Mouse (Mus musculus) kidney, embryonic 15.5 days (tissue): ENCODE data around the gene A730049H05Rik. TPM values are rescaled to one million over a fixed set of nuclear protein-coding genes. Genes with fewer than 3 reads are reported as not detected.

Experiments used
- ATAC-seq: fragments of 200-750 bp; cut with Nextera tagmentation; replicated peaks from 2 replicates; pipeline ENCODE4 v1.8.0; 2017; ENCODE audit warnings: moderate TSS enrichment; ENCODE audit not compliant: low FRiP score
- H3K27ac ChIP-seq: fragments of 300-500 bp; sonication (generic); 2 replicates; pipeline ENCODE4 v1.5.1; 2015; ENCODE audit warnings: mild to moderate bottlenecking, inconsistent platforms
- H3K27me3 ChIP-seq: fragments of 300-500 bp; sonication (generic); 2 replicates; pipeline ENCODE4 v1.6.1; 2015; ENCODE audit warnings: inconsistent platforms
- H3K36me3 ChIP-seq: fragments of 300-500 bp; sonication (generic); 2 replicates; pipeline ENCODE4 v1.6.1; 2015; ENCODE audit warnings: inconsistent platforms
- H3K4me1 ChIP-seq: fragments of 300-500 bp; sonication (generic); 2 replicates; pipeline ENCODE4 v1.6.1; 2015; ENCODE audit warnings: inconsistent platforms
- H3K4me2 ChIP-seq: fragments of 300-500 bp; sonication (generic); 2 replicates; pipeline ENCODE4 v1.6.1; 2015; ENCODE audit warnings: moderate library complexity, mild to moderate bottlenecking, inconsistent platforms
- H3K4me3 ChIP-seq: fragments of 300-500 bp; sonication (generic); replicated peaks from 2 replicates; pipeline ENCODE4 v1.5.1; 2015; ENCODE audit warnings: mild to moderate bottlenecking, inconsistent platforms
- H3K9ac ChIP-seq: fragments of 300-500 bp; sonication (generic); 2 replicates; pipeline ENCODE4 v1.6.1; 2015; ENCODE audit warnings: mild to moderate bottlenecking, inconsistent platforms
- H3K9me3 ChIP-seq: fragments of 300-500 bp; sonication (generic); replicated peaks from 2 replicates; pipeline ENCODE4 v1.6.1; 2016; ENCODE audit warnings: inconsistent platforms
- WGBS: fragments of 180-500 bp; shearing (Covaris S2); methylation state at CpG from one replicate; pipeline ENCODE4 v1.1.7; 2015; ENCODE audit warnings: mixed read lengths; 5-methylcytosine and 5-hydroxymethylcytosine counted together
- polyA plus RNA-seq: library from polyadenylated mRNA; unstranded; fragments of >200 nt; fragmentation: Nextera tagmentation; extraction: Ambion mirVana; gene quantifications from 2 replicates; pipeline ENCODE4 v1.2.1, GENCODE M21; 2015

A730049H05Rik gene
- polyA plus RNA-seq, 1 experiment from 2014 or later: 1.9 TPM

- Histone ChIP-seq H3K4me2 (no peak within 1 kb of the TSS), H3K9ac (no peak within 1 kb of the TSS), H3K27me3 (no peaks in the 10 kb centered on the region), H3K4me1 (peaks cover 28% of the 10 kb centered on the region), H3K36me3 (peaks cover 67% of the 10 kb centered on the region), H3K27ac (peak within 1 kb of the TSS; percentile 88), H3K4me3 (no peak within 1 kb of the TSS), H3K9me3 (no peaks in the 10 kb centered on the region)
- 53% methylated on average over 4 of the region's 4 CpGs for WGBS
- peak; percentile 79 for ATAC-seq
Measured at GRCm38 (mm10) chr6:92869089-92869581, 52.9 kb downstream of the A730049H05Rik start, which contains the start of gene Gm15737. TSS of gene Gm15737 (plus strand) at chr6:92869357.

DNA sequence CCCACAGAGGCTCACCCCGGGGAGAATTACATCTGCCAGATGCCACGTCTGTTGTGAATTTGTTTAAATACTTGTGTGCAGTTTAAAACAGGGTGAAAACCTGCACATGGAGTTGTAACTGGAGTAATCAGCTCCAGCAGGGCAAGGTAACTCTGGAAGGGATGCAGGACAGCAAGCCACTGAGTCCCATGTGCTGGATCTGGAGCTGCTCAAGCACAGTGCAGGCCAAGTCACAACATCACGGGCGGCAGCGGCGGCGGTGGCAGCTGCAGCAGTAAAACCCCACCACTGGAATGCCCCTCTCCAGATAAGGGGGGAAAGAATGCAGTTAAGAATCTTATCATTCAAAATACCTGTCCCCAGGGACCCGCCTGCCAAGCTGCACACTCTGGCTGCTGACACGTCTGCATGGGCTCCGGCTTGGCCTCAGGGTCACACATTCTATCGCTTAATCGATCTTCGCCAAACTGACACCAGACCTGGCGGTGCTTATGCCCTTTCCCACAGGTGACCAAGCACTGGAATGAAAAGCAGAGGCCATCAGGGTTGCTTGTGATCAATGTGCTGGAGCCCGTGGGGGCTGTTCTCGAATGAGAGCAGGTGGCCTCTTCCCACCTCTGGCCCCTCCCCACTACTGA is 53.4 kb downstream of the A730049H05Rik start:
- Histone ChIP-seq H3K4me2 (no peak overlapping the region), H3K4me3 (no peak overlapping the region), H3K9me3 (no peaks in the 10 kb centered on the region), H3K27ac (peak overlapping the region; percentile 88), H3K9ac (no peak overlapping the region), H3K27me3 (no peaks in the 10 kb centered on the region), H3K4me1 (peaks cover 28% of the 10 kb centered on the region), H3K36me3 (peaks cover 65% of the 10 kb centered on the region)
- peak; percentile 69; the same call in 1 of the 2 replicates for ATAC-seq
- WGBS: 53% methylated on average over 16 of the region's 16 CpGs

GRCm38 (mm10) chr6:92871813-92872212 is 55.5 kb downstream of the A730049H05Rik start:
- no peaks in the 10 kb centered on the region for H3K9me3 ChIP-seq
- peaks cover 28% of the 10 kb centered on the region for H3K4me1 ChIP-seq
- peak overlapping the region; percentile 45; the same call in 1 of the 2 replicates for H3K27ac ChIP-seq
- no peak overlapping the region for H3K4me3 ChIP-seq
- no peak overlapping the region for H3K4me2 ChIP-seq
- H3K36me3 ChIP-seq: peaks cover 75% of the 10 kb centered on the region
- no peaks in the 10 kb centered on the region for H3K27me3 ChIP-seq
- peak; percentile 20; the same call in 1 of the 2 replicates for ATAC-seq
- 36% methylated on average over 4 of the region's 4 CpGs for WGBS
- H3K9ac ChIP-seq: no peak overlapping the region

DNA sequence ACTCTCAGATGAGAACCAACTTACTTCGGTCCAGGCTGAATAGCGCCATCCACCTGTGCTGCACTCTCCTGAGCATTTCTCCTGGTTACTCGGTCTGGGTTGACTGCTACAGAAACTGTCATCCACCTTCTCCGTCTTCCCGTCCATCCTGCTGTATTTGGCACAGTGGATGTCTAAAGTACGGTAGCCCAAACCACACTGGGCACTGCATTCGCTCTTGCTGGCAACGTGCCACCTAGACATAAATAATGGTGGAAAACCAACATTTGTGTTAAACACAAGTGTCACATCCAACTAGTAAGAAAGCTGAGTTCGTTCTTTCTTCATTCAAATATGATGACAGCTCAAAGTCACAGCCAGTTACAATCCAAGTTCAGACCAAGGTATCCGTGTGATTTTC is 56.5 kb downstream of the A730049H05Rik start:
- no peak for ATAC-seq
- Histone ChIP-seq H3K9me3 (no peaks in the 10 kb centered on the region), H3K4me3 (no peak overlapping the region), H3K4me1 (peaks cover 28% of the 10 kb centered on the region), H3K27me3 (no peaks in the 10 kb centered on the region), H3K36me3 (peaks cover 81% of the 10 kb centered on the region), H3K4me2 (no peak overlapping the region), H3K9ac (no peak overlapping the region), H3K27ac (no peak overlapping the region)
- WGBS: 74% methylated on average over 10 of the region's 10 CpGs

DNA sequence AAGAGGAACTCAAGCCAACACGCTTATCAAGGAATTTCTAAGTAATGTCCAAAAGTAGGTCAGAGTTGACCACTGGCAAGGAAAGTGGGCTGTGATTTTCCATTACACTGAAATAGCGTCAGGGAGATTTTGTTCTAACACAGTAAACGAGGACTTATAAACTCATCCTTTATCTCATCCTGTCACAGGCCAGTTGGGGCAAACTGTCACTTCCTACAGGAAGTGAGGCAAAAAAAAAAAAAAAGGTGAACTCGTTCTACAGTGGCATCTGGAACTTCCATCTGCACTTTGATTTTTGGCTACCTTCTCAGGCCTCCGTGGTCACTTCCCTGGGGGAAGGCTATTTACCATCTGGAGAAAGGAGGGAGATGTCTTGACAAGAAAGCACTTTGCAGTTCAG is 58.6 kb downstream of the A730049H05Rik start:
- Histone ChIP-seq H3K4me1 (peaks cover 30% of the 10 kb centered on the region), H3K36me3 (peaks cover 87% of the 10 kb centered on the region), H3K27me3 (no peaks in the 10 kb centered on the region), H3K9me3 (no peaks in the 10 kb centered on the region), H3K4me2 (no peak overlapping the region), H3K27ac (no peak overlapping the region), H3K4me3 (no peak overlapping the region), H3K9ac (no peak overlapping the region)
- no peak for ATAC-seq
- WGBS: 61% methylated on average over 5 of the region's 5 CpGs

- Histone ChIP-seq H3K27me3 (no peaks in the 10 kb centered on the region), H3K36me3 (peaks cover 87% of the 10 kb centered on the region), H3K4me1 (peaks cover 30% of the 10 kb centered on the region), H3K9ac (no peak overlapping the region), H3K27ac (no peak overlapping the region), H3K4me2 (no peak overlapping the region), H3K9me3 (no peaks in the 10 kb centered on the region), H3K4me3 (no peak overlapping the region)
- WGBS: 94% methylated on average over 2 of the region's 2 CpGs
- no peak for ATAC-seq
Measured at GRCm38 (mm10) chr6:92875340-92875739, 59.1 kb downstream of the A730049H05Rik start.

DNA sequence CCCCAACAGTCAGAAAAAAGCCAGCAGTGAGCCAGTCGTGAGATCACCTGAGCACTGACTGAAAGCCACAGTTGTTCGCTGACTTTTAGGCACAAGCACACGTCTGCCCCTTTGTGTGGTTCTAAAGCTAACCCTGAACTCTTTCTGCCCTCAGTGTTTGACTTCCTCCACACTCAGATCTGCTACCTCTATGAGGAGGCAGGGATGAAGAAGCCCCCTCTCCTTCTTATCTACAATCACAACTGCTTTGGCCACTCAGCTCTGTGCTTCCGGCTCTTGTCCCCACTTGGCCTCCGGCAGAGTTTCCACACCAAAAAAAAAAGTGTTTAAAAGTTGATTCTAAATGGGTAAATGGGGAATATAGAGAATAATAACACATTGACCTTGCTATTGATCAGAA is 59.8 kb downstream of the A730049H05Rik start:
- 67% methylated on average over 5 of the region's 5 CpGs for WGBS
- no peak overlapping the region for H3K4me3 ChIP-seq
- ATAC-seq: no peak
- no peak overlapping the region for H3K9ac ChIP-seq
- H3K9me3 ChIP-seq: no peaks in the 10 kb centered on the region
- no peaks in the 10 kb centered on the region for H3K27me3 ChIP-seq
- H3K36me3 ChIP-seq: peaks cover 89% of the 10 kb centered on the region
- H3K27ac ChIP-seq: no peak overlapping the region
- H3K4me2 ChIP-seq: no peak overlapping the region
- peaks cover 34% of the 10 kb centered on the region for H3K4me1 ChIP-seq

- peaks cover 89% of the 10 kb centered on the region for H3K36me3 ChIP-seq
- peaks cover 24% of the 10 kb centered on the region for H3K4me1 ChIP-seq
- H3K9ac ChIP-seq: no peak overlapping the region
- no peak overlapping the region for H3K27ac ChIP-seq
- WGBS: 96% methylated on average over 4 of the region's 4 CpGs
- no peak for ATAC-seq
- H3K4me3 ChIP-seq: no peak overlapping the region
- no peaks in the 10 kb centered on the region for H3K9me3 ChIP-seq
- H3K4me2 ChIP-seq: no peak overlapping the region
- no peaks in the 10 kb centered on the region for H3K27me3 ChIP-seq
Measured at GRCm38 (mm10) chr6:92877236-92877635, 61.0 kb downstream of the A730049H05Rik start.

- Histone ChIP-seq H3K36me3 (peaks cover 90% of the 10 kb centered on the region), H3K9me3 (no peaks in the 10 kb centered on the region)
- 71% methylated on average over 5 of the region's 5 CpGs for WGBS
Measured at GRCm38 (mm10) chr6:92878771-92879170, 62.5 kb downstream of the A730049H05Rik start.

DNA sequence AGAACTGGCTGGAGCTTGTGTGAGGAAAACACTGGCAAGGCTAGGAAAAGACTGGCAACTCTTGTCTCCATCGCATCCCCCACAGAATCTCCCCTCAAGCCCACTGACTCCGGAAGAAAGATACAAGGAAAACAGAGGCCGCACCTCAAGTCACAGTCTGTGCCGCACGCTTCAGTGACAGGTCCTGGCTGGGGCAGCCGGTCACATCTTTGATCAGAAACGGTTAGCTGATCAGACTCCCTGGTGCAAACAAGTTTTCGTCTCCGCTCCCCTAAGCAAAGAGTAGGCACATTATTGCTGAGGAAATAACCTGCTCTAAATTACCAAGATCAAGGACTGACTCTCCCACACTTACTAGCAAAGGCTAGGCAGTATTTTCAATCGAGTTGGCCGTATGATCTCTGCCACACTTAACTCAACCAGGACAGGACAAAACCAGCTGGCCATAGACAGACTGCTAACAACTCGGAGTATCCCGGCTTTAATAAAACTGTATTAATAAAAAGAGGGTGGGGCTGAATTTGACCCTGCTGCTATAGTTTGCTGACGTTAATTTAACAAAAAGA is 63.5 kb downstream of the A730049H05Rik start:
- peaks cover 49% of the 10 kb centered on the region for H3K4me1 ChIP-seq
- no peak overlapping the region for H3K9ac ChIP-seq
- H3K27ac ChIP-seq: peak overlapping the region; percentile 68
- 35% methylated on average over 14 of the region's 14 CpGs for WGBS
- H3K9me3 ChIP-seq: no peaks in the 10 kb centered on the region
- H3K36me3 ChIP-seq: peaks cover 90% of the 10 kb centered on the region
- peak; percentile 69 for ATAC-seq
- no peak overlapping the region for H3K4me2 ChIP-seq
- no peak overlapping the region for H3K4me3 ChIP-seq
- no peaks in the 10 kb centered on the region for H3K27me3 ChIP-seq

More at GRCm38 (mm10) chr6:92878771-92879170, 62.5 kb downstream of the A730049H05Rik start:
- Histone ChIP-seq H3K4me1 (peaks cover 40% of the 10 kb centered on the region), H3K27me3 (no peaks in the 10 kb centered on the region), H3K9ac (no peak overlapping the region), H3K27ac (0 out of 2 replicates have a peak overlapping the region, but pooled peaks have one; percentile 51), H3K4me2 (no peak overlapping the region), H3K4me3 (no peak overlapping the region)
- ATAC-seq: no peak

DNA sequence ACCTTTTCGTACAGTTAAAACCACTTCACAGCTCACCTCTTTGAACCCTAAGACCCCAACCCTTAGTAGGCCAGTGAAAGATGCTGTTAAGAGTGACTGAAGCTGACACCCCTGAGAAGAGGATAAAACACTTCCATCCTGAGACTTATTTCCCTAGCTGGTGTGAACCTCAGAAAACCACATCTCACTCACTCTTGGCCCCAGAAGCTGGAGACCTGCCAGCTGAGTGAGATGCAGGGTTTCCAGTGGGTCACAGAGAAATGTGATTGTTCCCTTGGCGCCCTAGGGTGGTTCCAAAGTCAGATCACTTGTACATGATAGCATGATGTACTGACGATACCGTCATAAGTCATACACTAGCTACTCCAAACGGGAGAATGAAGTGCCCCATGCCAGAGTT is 66.2 kb downstream of the A730049H05Rik start:
- Histone ChIP-seq H3K36me3 (peaks cover 89% of the 10 kb centered on the region), H3K27me3 (no peaks in the 10 kb centered on the region), H3K4me3 (no peak overlapping the region), H3K9ac (no peak overlapping the region), H3K9me3 (no peaks in the 10 kb centered on the region), H3K4me2 (no peak overlapping the region), H3K4me1 (peaks cover 53% of the 10 kb centered on the region), H3K27ac (peak overlapping the region; percentile 75; the same call in 1 of the 2 replicates)
- WGBS: 77% methylated on average over 5 of the region's 5 CpGs
- ATAC-seq: no peak

- Histone ChIP-seq H3K36me3 (peaks cover 90% of the 10 kb centered on the region), H3K27ac (peak overlapping the region; percentile 75), H3K27me3 (no peaks in the 10 kb centered on the region), H3K4me1 (peaks cover 53% of the 10 kb centered on the region), H3K4me3 (no peak overlapping the region), H3K9ac (no peak overlapping the region), H3K4me2 (no peak overlapping the region), H3K9me3 (no peaks in the 10 kb centered on the region)
- 48% methylated on average over 9 of the region's 9 CpGs for WGBS
- peak; percentile 45 for ATAC-seq
Measured at GRCm38 (mm10) chr6:92883131-92883900, 67.0 kb downstream of the A730049H05Rik start.
